Mouse (Mus musculus) thymus, adult 18-20 months (tissue): ENCODE results near the gene Pomt1.

Experiments
- DNase-seq, 2 experiments: peaks; one replicate each; pipeline ENCODE4 v3.0.0; 2022; ENCODE audit warnings: mixed read lengths in 2 of 2

Gene Pomt1

DNA sequence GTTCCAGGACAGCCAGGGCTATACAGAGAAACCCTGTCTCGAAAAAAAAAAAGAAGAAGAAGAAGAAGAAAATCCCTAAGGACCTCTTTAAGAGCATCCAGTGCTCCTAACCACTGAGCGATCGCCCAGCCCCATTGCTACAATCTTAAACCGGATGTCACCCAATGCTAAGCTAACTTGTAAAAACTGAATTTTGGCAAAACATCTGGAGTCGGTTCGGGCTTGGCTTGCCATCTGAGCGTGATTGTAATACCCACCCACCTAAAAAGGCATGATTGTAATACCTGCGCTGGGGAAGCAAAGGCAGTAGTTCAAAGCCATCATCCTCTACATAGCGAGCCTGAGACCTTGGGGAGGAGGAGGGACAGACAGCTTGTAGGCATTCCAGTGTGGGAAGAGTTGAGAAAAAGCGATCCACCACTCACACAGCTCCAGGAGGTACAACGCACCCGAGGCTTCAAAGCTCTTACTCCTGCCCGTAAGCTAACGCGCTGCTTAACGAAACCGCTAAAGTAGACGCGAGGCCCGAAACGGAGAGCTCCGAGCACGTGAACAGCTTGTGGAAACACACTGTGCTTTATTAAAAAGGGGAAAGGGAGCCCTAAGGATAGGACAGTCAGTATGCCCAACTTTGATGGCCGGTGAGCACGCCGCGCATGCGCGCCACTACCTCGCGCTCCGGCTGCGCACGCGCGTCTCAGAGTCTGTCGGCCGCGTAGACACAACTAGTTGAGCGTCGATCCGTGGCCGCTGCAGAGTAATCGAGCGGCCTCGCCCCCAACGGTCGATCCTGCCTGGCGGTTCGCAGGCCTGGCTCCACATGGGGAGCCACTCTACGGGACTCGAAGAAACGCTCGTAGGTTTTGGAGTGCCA lies at the start of gene Pomt1:
Gene Pomt1, plus strand, starts transcription at position 705 of the 874 bp plus-strand sequence.
- DNase-seq, result peak; percentile 82 to 84

DNA sequence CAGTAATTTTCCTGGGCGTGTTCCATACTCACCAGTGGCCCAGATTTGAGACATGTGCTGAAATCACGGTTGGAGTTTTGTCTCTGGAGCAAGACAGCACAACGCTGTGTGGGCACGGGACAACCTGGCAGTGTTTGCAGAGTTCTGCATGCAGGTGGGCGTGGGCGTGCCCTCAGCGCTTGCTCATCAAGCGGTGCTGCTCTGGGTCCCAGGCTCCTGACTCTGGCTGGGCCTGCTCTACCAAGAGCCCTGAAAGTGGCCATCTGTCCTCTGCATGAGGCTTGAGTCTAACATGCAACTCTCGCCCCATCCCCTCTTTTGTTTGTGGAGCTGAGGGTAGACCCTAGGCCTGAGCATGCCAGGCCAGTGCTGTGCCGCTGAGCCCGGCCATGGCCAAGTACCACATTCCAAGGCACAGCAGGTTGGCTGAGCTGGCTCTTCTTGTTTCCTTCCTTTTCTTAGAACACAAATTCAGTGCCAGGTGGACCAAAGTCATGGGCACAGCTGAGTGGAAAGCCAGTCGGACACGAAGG lies 49.3 kb upstream of the Pomt1 start:
- no peak for DNase-seq

DNA sequence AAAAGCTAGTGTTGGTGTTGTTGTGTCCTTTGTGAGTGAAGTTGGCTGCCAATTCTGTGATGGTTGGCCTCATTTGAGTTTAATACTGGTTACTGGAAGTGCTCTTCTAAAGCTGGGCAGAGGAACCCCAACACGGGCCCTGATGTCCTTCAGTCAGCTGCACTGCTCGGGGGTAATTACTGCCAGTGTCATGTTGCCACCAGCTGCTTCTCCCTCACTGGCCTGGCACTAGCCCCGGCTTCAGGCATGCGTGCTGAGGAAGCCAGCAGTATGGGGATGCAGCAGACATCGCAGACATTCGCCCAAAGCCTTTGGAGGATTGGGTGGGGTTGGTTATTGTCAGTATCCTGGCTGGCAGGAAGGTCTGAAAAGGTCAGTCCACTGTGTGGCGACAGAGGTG lies 48.7 kb upstream of the Pomt1 start:
- no peak for DNase-seq

DNA sequence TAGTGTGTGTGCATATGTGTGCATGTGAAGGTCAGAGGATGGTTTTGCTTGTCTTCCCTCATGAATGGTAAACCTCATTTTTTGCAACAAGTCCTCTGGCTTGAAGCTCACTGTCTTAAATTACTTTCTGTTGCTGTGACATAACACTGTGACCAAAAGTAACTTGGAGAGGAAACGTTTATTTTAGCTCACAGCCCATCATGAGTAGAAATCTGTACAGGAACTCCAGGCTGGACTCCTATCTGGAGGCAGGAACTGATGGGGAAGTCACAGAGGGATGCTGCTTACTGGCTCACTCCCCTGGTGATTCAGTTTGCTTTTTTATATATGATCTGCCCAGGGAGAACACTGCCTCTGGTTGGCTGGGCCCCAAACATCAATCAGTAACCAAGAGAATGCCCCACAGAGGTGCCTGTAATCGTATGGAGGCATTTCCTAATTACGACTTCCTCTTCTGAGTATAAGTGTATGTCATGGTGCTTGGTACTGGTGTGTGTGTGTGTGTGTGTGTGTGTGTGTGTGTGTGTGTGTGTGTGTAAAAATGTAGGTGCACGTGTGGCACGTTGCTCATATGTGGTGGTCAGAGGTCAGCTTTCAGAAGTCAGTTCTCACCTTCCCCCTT lies 47.2 kb upstream of the Pomt1 start:
- no peak for DNase-seq

DNA sequence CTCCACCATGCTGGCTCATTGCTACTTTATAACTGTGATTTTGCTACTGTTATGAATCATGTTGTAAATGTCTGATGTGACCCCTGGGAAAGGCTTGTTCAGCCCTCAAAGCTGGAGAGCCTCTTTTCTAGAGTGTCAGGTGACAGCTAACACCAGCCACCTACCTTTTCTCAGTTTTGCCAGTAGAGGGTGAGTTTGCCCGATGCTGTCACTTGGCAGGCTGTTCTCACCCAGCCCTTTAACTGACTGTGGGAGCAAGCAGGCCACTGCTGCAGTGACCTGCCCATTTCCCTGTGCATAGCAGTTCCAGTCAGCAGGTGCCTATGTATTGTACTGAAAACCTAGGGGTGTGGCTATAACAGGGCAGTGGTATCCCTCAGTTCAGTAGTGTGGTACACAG lies 45.8 kb upstream of the Pomt1 start:
- no peak for DNase-seq

DNA sequence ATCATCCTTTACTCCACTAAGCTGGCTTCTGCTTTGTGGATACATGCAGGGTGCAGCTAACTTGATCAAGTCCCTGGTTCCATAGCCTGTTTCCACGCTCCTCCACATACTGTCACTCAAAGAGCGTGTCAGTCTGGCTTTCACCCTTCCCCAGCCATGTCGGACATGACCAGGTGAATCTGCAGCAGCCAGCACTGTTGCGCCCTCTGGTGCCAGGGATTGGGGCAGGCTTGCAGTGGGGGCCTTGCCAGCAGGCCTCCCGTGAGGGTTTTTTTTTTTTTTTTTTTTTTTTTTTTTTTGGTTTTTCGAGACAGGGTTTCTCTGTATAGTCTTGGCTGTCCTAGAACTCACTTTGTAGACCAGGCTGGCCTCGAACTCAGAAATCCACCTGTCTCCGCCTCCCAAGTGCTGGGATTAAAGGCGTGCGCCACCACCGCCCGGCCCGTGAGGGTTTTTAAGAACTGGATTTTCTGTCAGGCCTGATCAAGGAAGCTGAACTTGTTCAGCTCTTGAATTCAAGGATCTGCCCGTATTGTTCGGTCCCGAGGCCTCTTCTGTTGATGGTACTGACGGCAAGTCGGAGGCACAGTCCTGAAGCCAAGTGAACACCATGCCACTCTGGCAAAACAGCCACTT lies 44.4 kb upstream of the Pomt1 start:
- DNase-seq, result peak; percentile 56 to 66

DNA sequence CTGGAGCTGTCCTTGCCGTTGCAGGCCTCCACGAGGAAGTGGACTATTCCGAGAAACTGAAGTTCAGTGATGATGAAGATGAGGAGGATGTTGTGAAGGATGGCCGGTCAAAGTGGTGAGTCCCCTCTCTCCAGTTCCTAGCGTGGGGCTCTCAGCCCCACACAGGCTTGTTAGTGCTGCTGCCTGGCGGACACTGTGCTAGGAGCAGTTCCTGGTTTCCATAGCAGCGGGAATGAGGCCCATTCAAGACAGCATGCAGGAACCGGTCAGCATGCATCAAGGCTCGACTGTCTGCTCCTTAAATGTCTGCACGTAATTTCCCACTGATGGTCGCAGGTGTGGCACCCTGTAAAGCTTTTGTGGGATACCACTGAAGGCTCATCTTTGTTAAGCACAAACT lies 37.4 kb upstream of the Pomt1 start:
- no peak for DNase-seq

DNA sequence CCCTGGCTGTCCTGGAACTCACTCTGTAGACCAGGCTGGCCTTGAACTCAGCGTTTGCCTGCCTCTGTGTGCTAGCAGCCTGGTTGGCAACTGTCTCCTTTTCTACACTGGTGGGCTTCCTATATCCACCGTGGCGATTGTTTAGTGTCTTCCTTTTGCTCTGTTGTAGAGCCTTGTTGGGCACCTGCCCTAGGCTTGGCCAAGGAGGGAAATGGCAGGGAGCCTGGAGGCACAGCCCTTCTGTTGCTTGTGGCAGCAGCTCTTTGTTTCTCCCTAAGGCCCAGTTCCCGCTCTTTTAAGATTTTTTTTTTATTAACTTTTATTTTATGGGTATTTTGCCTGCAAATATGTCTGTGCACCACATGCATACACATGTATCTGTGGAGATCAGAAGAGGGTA lies 36.4 kb upstream of the Pomt1 start:
- no peak for DNase-seq

DNA sequence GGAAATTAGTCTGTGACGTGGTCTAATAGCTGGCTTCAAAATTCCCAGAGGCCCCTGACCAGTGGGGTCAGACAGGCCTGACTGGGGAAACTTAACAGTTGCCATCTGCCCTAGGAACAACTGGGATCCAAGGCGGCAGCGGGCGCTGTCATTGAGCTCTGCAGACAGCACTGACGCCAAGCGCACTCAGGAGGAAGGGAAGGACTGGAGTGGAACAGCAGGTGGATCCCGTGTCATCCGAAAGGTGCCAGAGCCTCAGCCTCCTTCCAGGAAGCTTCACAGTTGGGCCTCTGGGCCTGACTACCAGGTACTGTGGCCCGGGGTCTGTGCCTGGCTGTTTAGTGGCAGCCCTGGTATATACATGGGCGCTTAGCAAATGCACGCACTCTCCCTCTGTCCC lies 35.7 kb upstream of the Pomt1 start:
- no peak for DNase-seq

DNA sequence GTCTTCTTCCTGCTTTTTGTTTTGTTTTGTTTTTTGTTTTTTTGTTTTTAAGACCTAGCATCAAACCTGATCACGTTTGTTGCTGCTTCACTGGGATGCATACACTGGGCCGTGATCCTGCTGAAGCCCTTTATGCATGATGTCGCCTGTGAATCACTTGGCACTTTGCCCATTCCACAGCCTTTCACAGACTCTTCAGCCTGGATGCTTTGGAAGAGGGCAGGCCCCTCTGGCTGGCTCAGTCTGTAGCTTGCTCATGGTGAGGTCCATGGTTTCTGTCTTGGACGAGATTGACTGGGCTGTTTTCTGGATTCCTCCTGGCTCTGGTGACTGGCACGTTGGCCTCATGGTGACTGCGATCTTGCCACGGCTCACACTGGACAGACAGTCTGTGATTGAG lies 34.9 kb upstream of the Pomt1 start:
- DNase-seq, result no peak

DNA sequence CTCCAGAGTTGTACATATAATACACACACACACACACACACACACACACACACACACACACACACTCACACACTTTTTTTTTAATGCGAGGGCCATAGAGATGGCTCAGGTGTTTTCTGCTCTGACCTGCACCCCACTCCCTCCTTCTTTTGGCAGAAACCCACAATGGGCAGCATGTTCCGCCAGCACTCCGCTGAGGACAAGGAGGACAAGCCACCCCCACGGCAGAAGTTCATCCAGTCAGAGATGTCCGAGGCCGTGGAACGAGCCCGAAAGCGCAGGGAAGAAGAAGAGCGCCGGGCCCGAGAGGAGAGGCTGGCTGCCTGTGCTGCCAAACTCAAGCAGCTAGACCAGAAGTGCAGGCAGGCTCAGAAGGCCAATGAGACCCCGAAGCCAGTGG lies 32.5 kb upstream of the Pomt1 start:
- no peak for DNase-seq

DNA sequence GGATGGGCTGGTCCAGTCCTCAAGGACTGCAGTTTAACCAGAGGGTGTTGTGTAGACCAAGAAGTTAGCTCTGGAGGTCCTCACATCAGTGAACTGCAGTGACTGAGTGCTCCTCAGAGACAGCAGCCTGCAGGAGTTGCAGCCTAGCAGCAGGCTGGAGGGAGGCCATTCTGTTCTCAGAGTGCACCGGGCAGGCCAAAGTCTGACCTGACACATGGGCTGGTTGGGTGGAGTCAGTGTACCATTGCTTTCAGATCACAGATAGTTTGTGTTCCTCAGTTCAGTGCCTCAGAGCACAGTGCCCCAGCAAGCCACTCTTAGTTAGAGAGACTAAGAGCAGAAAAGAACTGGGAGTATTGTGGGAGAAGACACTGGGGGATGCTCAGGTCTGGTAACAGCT lies 28.7 kb upstream of the Pomt1 start:
- no peak for DNase-seq

DNA sequence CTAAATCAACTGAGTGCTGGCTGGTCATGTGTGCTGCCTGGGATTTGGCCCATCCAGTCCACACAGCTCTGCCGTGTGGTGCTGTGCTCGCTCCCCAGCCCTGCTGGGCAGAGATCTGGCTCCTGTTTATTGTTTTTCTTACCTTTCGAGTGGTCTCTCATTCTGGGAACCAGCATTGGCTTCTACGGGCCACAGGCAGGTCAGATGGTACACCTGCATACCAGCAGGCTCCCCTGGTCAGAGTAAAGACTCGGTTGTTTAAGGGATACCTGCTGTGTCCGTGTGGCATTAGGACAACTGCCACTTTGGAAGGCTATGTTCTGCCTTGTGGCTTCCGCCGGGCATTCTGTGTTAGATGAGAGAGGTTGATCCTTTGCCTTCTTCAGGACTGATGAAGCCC lies 24.7 kb upstream of the Pomt1 start:
- DNase-seq, result no peak

DNA sequence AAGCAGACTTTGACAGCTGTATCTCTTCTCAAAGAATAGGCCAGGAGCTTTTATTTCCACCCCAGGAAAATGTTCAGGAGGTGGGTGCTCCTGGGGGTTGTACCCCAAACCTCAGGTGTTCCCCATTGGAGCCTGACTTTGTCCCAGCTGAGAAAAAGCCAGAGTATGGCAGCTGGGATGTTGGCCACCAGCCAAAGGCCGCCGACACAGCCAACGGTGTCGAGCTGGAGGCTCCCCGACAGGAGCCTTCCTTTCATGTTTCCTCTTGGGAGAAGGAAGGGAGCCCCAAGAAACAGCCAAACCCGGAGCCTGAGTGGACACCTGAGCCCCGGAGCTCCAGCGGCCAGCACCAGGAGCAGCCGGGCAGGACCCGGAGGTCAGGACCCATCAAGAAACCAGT lies 23.4 kb upstream of the Pomt1 start:
- DNase-seq, result no peak

DNA sequence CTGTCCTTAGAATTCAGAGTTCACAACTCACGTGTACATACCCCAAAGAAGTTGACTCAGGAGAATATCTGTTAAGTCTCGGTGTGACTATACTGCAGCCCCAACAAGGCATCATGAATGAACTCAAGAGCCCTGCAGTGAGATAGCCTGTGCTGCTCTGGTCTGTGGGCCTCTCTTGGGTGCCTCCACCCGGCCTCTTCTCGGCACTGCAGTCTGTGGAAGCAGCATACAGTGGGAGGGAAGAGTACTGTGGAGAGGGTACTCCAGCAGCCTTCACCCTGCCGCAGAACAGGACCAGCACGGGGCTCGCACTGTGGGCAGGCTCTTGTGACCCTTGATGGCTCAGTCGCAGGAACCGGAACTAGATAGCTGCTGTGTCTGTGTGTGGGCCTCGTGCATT lies 20.8 kb upstream of the Pomt1 start:
- DNase-seq, result no peak

DNA sequence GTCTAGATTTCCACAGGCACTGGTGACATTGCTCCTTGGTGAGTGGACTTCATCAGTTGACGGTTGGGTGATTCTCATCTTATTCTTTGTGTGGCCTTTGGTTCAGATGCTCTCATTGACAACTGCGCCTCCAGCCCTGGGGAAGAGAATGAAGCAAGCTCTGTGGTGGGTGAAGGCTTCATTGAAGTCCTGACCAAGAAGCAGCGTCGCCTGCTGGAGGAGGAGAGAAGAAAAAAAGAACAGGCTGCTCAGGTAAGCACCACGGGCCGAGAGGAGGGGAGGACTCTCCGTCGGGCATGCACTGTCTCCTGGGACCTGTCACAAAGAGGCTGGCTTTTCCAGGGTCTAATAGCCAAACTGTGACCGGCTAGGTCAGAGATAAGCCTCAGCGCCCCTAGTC lies 19.9 kb upstream of the Pomt1 start:
- no peak for DNase-seq

DNA sequence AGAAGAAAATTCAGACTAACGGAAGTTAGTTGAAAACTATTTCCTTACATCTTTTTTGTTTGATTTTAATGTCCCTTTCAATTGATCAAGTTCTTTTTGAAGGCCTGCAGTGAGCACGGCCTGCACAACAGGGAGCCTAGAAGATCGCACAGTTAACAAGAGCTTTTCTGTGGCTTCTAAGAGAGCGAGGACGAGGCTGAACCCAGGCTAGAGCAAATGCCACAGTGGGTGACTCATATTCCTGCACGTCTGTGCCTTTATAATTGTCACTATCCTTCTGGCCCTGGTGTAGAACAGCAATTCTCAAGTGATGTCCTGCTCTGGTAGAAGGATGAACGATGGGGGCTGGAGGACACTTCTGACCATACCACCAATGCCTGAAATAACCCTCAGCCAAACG lies 18.7 kb upstream of the Pomt1 start:
- no peak for DNase-seq

DNA sequence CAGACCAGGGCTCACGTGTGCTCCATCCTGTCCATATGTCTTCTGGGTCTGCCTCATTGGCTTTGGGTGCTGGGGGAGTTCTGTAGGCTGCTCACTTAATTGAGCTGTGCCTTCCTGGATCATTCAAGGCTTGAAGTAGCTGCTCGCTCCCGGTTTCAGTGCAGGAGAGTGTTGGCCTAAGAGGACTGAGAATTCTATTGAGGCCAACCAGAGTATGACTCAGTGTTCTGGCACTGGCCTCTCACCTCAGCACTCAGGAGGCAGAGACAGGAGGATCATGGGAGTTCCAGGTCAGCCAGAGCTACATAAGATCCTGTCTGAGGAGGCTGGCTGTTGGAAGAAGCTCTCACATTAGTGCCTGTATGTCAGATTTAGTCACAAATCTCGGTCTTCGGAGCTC lies 18.3 kb upstream of the Pomt1 start:
- no peak for DNase-seq

DNA sequence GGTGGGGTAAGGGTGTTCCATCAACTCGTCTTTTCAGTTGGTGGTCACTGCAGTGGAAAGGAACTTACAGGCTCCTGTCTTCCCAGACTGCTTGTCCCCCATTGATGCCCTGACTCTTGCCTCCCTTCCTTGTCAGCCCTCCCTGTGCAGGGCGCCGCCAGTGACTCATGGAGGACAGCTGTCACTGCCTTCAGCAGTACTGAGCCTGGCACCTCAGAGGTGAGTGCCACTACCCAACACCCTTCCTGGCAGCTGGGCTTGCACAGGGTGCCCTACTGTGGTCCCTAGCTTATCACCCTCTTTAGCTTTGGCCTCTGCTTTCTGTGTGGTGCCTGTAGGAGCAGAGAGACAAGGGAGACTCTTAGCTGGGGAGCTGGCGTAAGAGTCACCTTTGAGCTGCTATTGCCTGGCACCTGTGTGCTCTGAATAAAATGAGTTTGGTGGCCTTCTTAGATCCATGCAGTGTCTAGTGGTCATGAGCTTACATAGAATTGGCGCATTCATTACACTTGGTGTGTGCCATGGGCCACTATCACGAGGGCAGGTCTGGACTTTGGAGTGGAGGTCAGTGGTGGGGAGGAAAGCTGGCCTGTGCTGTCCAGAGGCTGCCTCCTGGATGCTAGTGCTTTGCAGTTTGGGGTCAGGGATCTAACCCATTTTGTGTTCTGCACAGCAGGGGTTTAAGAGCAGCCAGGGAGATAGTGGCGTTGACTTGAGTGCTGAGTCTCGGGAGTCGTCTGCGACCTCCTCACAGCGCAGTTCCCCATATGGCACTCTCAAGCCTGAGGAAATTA lies 17.7 kb upstream of the Pomt1 start:
- DNase-seq, result no peak

DNA sequence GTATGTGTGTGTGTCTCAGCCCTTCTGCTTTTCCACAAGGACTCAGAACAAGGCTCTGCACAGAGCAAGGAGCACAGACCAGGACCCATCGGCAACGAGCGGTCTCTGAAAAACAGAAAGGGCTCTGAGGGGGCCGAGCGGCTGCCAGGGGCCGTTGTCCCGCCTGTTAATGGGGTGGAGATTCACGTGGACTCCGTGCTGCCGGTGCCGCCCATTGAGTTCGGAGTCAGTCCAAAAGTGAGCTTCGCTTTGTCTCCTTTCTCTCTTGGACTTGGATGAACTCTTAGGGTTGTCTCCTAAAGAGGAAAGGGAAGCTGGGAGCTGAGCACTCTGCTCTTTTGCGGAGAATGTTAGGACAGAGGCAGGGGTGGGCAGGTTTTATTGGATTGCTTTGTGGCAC lies 16.9 kb upstream of the Pomt1 start:
- no peak for DNase-seq

DNA sequence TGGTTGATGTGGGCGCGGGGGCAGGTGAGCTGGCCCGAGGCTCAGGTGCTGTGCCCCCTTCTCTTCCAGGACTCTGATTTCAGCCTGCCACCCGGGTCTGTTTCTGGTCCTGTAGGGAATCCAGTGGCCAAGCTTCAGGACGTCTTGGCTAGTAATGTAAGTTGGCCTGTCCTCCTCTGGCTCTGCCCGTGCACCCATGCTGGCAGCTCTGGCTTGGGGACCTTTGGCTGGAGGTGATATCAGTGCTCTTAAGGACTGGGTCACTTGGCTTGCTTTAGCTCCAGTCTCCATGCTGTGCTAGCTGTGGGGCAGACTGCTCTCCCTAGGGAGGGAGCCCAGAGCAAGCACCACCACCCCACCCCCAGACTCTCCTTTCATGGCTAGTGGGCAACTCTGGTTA lies 16.4 kb upstream of the Pomt1 start:
- no peak for DNase-seq

DNA sequence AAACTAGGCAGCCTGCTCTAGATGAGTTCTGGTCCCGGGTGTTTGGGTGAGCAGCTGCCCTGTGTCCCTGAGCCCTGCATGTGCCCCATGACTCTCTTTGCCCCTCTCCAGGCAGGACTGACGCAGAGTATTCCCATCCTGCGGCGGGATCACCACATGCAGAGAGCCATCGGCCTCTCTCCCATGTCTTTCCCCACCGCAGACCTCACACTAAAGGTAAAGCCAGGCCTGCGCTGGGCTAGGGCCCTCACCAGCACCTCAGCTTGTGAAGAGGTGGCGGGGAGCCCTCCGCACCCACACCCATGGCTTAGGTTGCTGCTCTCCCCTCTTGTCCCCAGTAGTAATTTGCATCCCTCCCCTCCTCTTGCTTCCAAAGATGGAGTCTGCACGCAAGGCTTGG lies 15.4 kb upstream of the Pomt1 start:
- DNase-seq, result no peak

DNA sequence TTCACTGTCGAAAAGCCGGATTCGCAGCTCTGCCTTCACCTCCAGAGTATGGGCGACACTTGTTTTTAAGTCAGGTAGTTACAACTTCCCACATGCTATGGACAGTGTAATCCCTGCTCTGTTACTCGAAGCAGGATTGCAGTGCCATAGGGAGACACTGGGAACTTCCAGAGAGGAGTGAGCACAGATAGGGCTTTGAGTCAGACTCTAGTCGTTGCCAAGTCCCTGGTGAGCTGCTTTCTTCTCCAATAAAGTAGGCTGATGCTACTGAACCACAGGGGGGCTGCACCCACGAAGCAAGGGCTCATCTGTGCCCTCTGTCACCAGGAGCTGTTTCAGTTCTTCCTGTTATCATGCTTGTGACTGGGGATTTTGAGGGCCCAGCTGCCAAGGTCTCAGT lies 14.8 kb upstream of the Pomt1 start:
- DNase-seq, result no peak
